Comparison of ENCODE assay signal across 17 mouse cellular contexts in the genomic region with DNA sequence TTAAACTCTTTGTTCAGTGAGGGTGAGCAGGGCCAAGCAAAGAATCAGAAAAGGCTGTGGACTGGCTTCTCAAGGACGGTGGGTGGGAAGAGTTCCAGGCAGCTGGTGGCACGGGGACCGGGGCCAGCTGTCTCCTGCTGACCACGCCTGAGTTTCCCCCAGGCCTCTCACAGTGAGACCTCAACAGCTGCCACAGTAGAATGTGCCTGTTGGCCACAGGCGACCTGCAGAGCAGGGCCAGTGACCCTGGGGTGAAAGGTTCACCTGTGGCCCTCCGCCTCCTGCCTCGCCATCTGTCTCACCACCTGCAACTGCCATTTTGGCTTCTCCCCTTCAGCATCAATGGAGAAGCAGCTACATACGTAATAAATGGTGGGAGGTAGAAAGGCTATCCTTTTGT. TPM values are rescaled to one million over a fixed set of nuclear protein-coding genes. Genes with fewer than 3 reads are reported as not detected.
DNase-seq lines count a peak whose midpoint lies in the region; ATAC-seq lines count a peak whose summit lies in the region.
"Had no signal": no experiment of that assay in that cellular context is flagged by ENCODE, and none has a peak within 500 bp of the region (broad histone marks: within the 10 kb centered on the region; RNA-seq: fewer than 3 reads in every experiment).

No protein-coding gene starts in this region.

- peak; percentile 22 for DNase-seq in adrenal gland, postnatal 25 days
- no peak for DNase-seq in adrenal gland, adult 18-20 months (ENCODE audit: low spot score in 2 of 2)
- peak; percentile 38 for DNase-seq in midbrain, embryonic 10.5 days (ENCODE audit: low spot score)
- DNase-seq in embryonic facial prominence, embryonic 14.5 days (ENCODE audit: low spot score): peak; percentile 69
- no peak for DNase-seq in right cerebral cortex, adult 18-20 months
- no peak for DNase-seq in layer of hippocampus, adult 9-11 months
- DNase-seq: B cell, adult 2 months; lung, adult 2 months; right cerebral cortex, postnatal 14 days; thymus, postnatal 25 days had no signal

- peaks cover 42% of the 10 kb centered on the region for H3K4me1 ChIP-seq in midbrain, embryonic 10.5 days
- peaks cover 9% of the 10 kb centered on the region for H3K4me1 ChIP-seq in midbrain, embryonic 13.5 days (replicated peaks)
- no peaks in the 10 kb centered on the region; the same call in 1 of the 2 replicates for H3K4me1 ChIP-seq in embryonic facial prominence, embryonic 14.5 days (ENCODE audit: control insufficient read depth, insufficient read depth, low read length)
- H3K4me1 ChIP-seq in intestine, embryonic 16.5 days (ENCODE audit: control insufficient read depth, insufficient read depth, low read length): no peaks in the 10 kb centered on the region
- H3K4me1 ChIP-seq: heart, embryonic 13.5 days; stomach, embryonic 15.5 days had no signal

- H3K27ac ChIP-seq in midbrain, embryonic 10.5 days (replicated peaks): peak overlapping the region; percentile 68
- no peak overlapping the region for H3K27ac ChIP-seq in midbrain, embryonic 13.5 days
- no peak overlapping the region for H3K27ac ChIP-seq in embryonic facial prominence, embryonic 14.5 days (replicated peaks; ENCODE audit: low read depth, low read length)
- no peak overlapping the region for H3K27ac ChIP-seq in intestine, embryonic 16.5 days (ENCODE audit: low read length)
- H3K27ac ChIP-seq: heart, embryonic 13.5 days; neural tube, embryonic 12.5 days; stomach, embryonic 15.5 days had no signal

- H3K4me3 ChIP-seq in midbrain, embryonic 10.5 days: no peak overlapping the region
- H3K4me3 ChIP-seq in midbrain, embryonic 13.5 days (replicated peaks): no peak overlapping the region
- no peak overlapping the region for H3K4me3 ChIP-seq in embryonic facial prominence, embryonic 14.5 days (ENCODE audit: low read depth, low read length)
- no peak overlapping the region for H3K4me3 ChIP-seq in intestine, embryonic 16.5 days (ENCODE audit: low read length)
- H3K4me3 ChIP-seq: heart, embryonic 13.5 days; neural tube, embryonic 12.5 days; stomach, embryonic 15.5 days had no signal

- no peaks in the 10 kb centered on the region for H3K9me3 ChIP-seq in midbrain, embryonic 10.5 days (replicated peaks)
- no peaks in the 10 kb centered on the region for H3K9me3 ChIP-seq in midbrain, embryonic 13.5 days
- no peaks in the 10 kb centered on the region for H3K9me3 ChIP-seq in embryonic facial prominence, embryonic 14.5 days (ENCODE audit: control insufficient read depth, low read length)
- H3K9me3 ChIP-seq in intestine, embryonic 16.5 days (ENCODE audit: control insufficient read depth, low read length): no peaks in the 10 kb centered on the region
- H3K9me3 ChIP-seq: heart, embryonic 13.5 days; neural tube, embryonic 12.5 days; stomach, embryonic 15.5 days had no signal

- ATAC-seq in midbrain, embryonic 13.5 days: no peak
- ATAC-seq in embryonic facial prominence, embryonic 14.5 days (ENCODE audit: low read depth): peak; percentile 59; the same call in 1 of the 2 replicates
- ATAC-seq in intestine, embryonic 16.5 days: no peak
- ATAC-seq: inflammation-experienced regulatory T-cells, adult 6 months had no signal

- H3K36me3 ChIP-seq in midbrain, embryonic 10.5 days: no peaks in the 10 kb centered on the region
- H3K36me3 ChIP-seq in midbrain, embryonic 13.5 days: no peaks in the 10 kb centered on the region
- H3K36me3 ChIP-seq in embryonic facial prominence, embryonic 14.5 days (ENCODE audit: control insufficient read depth, insufficient read depth, low read length): no peaks in the 10 kb centered on the region
- H3K36me3 ChIP-seq in intestine, embryonic 16.5 days (ENCODE audit: control insufficient read depth, insufficient read depth, low read length): no peaks in the 10 kb centered on the region
- H3K36me3 ChIP-seq: heart, embryonic 13.5 days; stomach, embryonic 15.5 days had no signal

- no peak overlapping the region for H3K9ac ChIP-seq in midbrain, embryonic 13.5 days (replicated peaks)
- no peak overlapping the region for H3K9ac ChIP-seq in embryonic facial prominence, embryonic 14.5 days (ENCODE audit: low read depth, low read length)
- no peak overlapping the region for H3K9ac ChIP-seq in intestine, embryonic 16.5 days (ENCODE audit: low read depth, low read length)
- H3K9ac ChIP-seq: heart, embryonic 13.5 days; neural tube, embryonic 12.5 days; stomach, embryonic 15.5 days had no signal

- no peaks in the 10 kb centered on the region for H3K27me3 ChIP-seq in midbrain, embryonic 10.5 days (ENCODE audit: low read depth, poor library complexity, severe bottlenecking)
- H3K27me3 ChIP-seq in midbrain, embryonic 13.5 days: no peaks in the 10 kb centered on the region
- H3K27me3 ChIP-seq in embryonic facial prominence, embryonic 14.5 days (replicated peaks; ENCODE audit: control insufficient read depth, insufficient read depth, low read length): no peaks in the 10 kb centered on the region
- no peaks in the 10 kb centered on the region for H3K27me3 ChIP-seq in intestine, embryonic 16.5 days (replicated peaks; ENCODE audit: control insufficient read depth, insufficient read depth, low read length)
- H3K27me3 ChIP-seq: neural tube, embryonic 12.5 days; stomach, embryonic 15.5 days had no signal

- WGBS in midbrain, embryonic 10.5 days: 44% methylated on average over 8 of the region's 8 CpGs
- 54% methylated on average over 8 of the region's 8 CpGs for WGBS in midbrain, embryonic 13.5 days
- 53% methylated on average over 8 of the region's 8 CpGs for WGBS in embryonic facial prominence, embryonic 14.5 days
- 53% methylated on average over 8 of the region's 8 CpGs for WGBS in intestine, embryonic 16.5 days

- no peak overlapping the region for H3K4me2 ChIP-seq in midbrain, embryonic 13.5 days (replicated peaks)
- H3K4me2 ChIP-seq in embryonic facial prominence, embryonic 14.5 days (ENCODE audit: low read depth, low read length): no peak overlapping the region
- no peak overlapping the region for H3K4me2 ChIP-seq in intestine, embryonic 16.5 days (ENCODE audit: low read depth, low read length)
- H3K4me2 ChIP-seq: heart, embryonic 13.5 days; neural tube, embryonic 12.5 days; stomach, embryonic 15.5 days had no signal

RNA-seq across cellular contexts. Expression of a gene that starts 35.1 kb away (rescaled TPM):
- 2.2 and 3.8 TPM in 2 replicates for total RNA-seq in adrenal gland, postnatal 25 days (2021)
- total RNA-seq in adrenal gland, adult 18-20 months (2021): 1 to 10 TPM; 4.4 to 5.9 TPM
- polyA plus RNA-seq in midbrain, embryonic 10.5 days (2016; fragmentation: Nextera tagmentation; extraction: Ambion mirVana): 9.6 and 14.2 TPM in 2 replicates
- 4.4 TPM in 2 replicates for polyA plus RNA-seq in midbrain, embryonic 13.5 days (2015; fragmentation: Nextera tagmentation; extraction: Ambion mirVana)
- polyA plus RNA-seq in embryonic facial prominence, embryonic 14.5 days (2014; fragmentation: Nextera tagmentation; extraction: Ambion mirVana): 21.5 and 21.9 TPM in 2 replicates
- polyA plus RNA-seq in intestine, embryonic 16.5 days (2015; fragmentation: Nextera tagmentation; extraction: Ambion mirVana): 0.33 and 1.2 TPM in 2 replicates
- total RNA-seq: MEL had no signal

Comparison
In these comparisons a context has a peak if more than half of its experiments do, and no peak if none do; other contexts are left out.
1. DNase-seq: peak in adrenal gland, postnatal 25 days (single experiment), midbrain, embryonic 10.5 days (single experiment) and embryonic facial prominence, embryonic 14.5 days (single experiment); none in adrenal gland, adult 18-20 months (0 of 2), right cerebral cortex, adult 18-20 months (single experiment) and layer of hippocampus, adult 9-11 months (single experiment).